In genomic region chr10:127325454-127326016, GRCm38 (mm10) we compare ENCODE assay signal across 9 mouse cellular contexts. TPM values are rescaled to one million over a fixed set of nuclear protein-coding genes. Genes with fewer than 3 reads are reported as not detected.
DNase-seq lines count a peak whose midpoint lies in the region; ATAC-seq and TF ChIP-seq lines count a peak whose summit lies in the region.
"Had no signal": no experiment of that assay in that cellular context is flagged by ENCODE, and none has a peak within 500 bp of the region (broad histone marks: within the 10 kb centered on the region; RNA-seq: fewer than 3 reads in every experiment).

No protein-coding gene starts in this region.

- ATAC-seq in hindbrain, embryonic 14.5 days (ENCODE audit: low FRiP score), result no peak
- 0 out of 2 replicates have a peak, but pooled peaks have one; percentile 5 for ATAC-seq in intestine, embryonic 15.5 days
- ATAC-seq in neural tube, embryonic 14.5 days (ENCODE audit: low read depth), result no peak
- no peak for ATAC-seq in erythroid progenitor cell, adult 5-6 weeks (replicated peaks; ENCODE audit: low FRiP score, poor library complexity, severe bottlenecking)

- no peak overlapping the region for H3K9ac ChIP-seq in hindbrain, embryonic 14.5 days
- H3K9ac ChIP-seq in intestine, embryonic 15.5 days, result no peak overlapping the region
- H3K9ac ChIP-seq in neural tube, embryonic 14.5 days (replicated peaks; ENCODE audit: low read depth, low read length), result no peak overlapping the region

- DNase-seq in hindbrain, embryonic 10.5 days (ENCODE audit: low spot score), result no peak
- no peak for DNase-seq in hindbrain, embryonic 14.5 days (ENCODE audit: low spot score)
- DNase-seq in right cerebral cortex, adult 18-20 months, result no peak
- no peak for DNase-seq in kidney, postnatal 36 days

- H3K9me3 ChIP-seq in hindbrain, embryonic 10.5 days, result no peaks in the 10 kb centered on the region
- 0 out of 2 replicates have a peak, but pooled peaks cover 4% of the 10 kb centered on the region for H3K9me3 ChIP-seq in hindbrain, embryonic 14.5 days (ENCODE audit: control insufficient read depth, low read length)
- H3K9me3 ChIP-seq in intestine, embryonic 15.5 days, result no peaks in the 10 kb centered on the region
- H3K9me3 ChIP-seq in neural tube, embryonic 14.5 days (ENCODE audit: control insufficient read depth, low read length), result no peaks in the 10 kb centered on the region

- H3K36me3 ChIP-seq in hindbrain, embryonic 10.5 days, result peaks cover 7% of the 10 kb centered on the region
- H3K36me3 ChIP-seq in hindbrain, embryonic 14.5 days (replicated peaks; ENCODE audit: control insufficient read depth, insufficient read depth), result no peaks in the 10 kb centered on the region
- H3K36me3 ChIP-seq in intestine, embryonic 15.5 days, result no peaks in the 10 kb centered on the region; the same call in 1 of the 2 replicates
- H3K36me3 ChIP-seq in neural tube, embryonic 14.5 days (ENCODE audit: control insufficient read depth, insufficient read depth, low read length), result no peaks in the 10 kb centered on the region

- peak overlapping the region; percentile 52 for H3K4me3 ChIP-seq in hindbrain, embryonic 10.5 days
- no peak overlapping the region; the same call in 1 of the 2 replicates for H3K4me3 ChIP-seq in hindbrain, embryonic 14.5 days (replicated peaks; ENCODE audit: low read length)
- H3K4me3 ChIP-seq in bone marrow, adult 2 months (replicated peaks; ENCODE audit: control insufficient read depth, low read depth, low read length), result peak overlapping the region; percentile 3
- peak overlapping the region; percentile 50 for H3K4me3 ChIP-seq in intestine, embryonic 15.5 days (replicated peaks)
- H3K4me3 ChIP-seq in neural tube, embryonic 14.5 days (ENCODE audit: low read depth, low read length), result peak overlapping the region; percentile 24; the same call in 1 of the 2 replicates

- H3K4me1 ChIP-seq in hindbrain, embryonic 10.5 days (replicated peaks), result peaks cover 18% of the 10 kb centered on the region
- peaks cover 7% of the 10 kb centered on the region for H3K4me1 ChIP-seq in hindbrain, embryonic 14.5 days (replicated peaks; ENCODE audit: control insufficient read depth, insufficient read depth, low read length)
- peaks cover 4% of the 10 kb centered on the region; the same call in 1 of the 2 replicates for H3K4me1 ChIP-seq in bone marrow, adult 2 months (ENCODE audit: control insufficient read depth, insufficient read depth, low read length)
- peaks cover 19% of the 10 kb centered on the region for H3K4me1 ChIP-seq in intestine, embryonic 15.5 days (replicated peaks)
- H3K4me1 ChIP-seq in neural tube, embryonic 14.5 days (ENCODE audit: control insufficient read depth, insufficient read depth, low read length), result peaks cover 10% of the 10 kb centered on the region; the same call in 1 of the 2 replicates

- H3K27me3 ChIP-seq in hindbrain, embryonic 10.5 days (ENCODE audit: insufficient read depth, poor library complexity, severe bottlenecking), result peaks cover 92% of the 10 kb centered on the region
- H3K27me3 ChIP-seq in hindbrain, embryonic 14.5 days (ENCODE audit: control insufficient read depth, insufficient read depth, low read length), result peaks cover 80% of the 10 kb centered on the region
- peaks cover 39% of the 10 kb centered on the region for H3K27me3 ChIP-seq in intestine, embryonic 15.5 days (replicated peaks)
- peaks cover 26% of the 10 kb centered on the region for H3K27me3 ChIP-seq in neural tube, embryonic 14.5 days (ENCODE audit: control insufficient read depth, insufficient read depth, low read length)

- TF ChIP-seq CTCF in bone marrow, adult 2 months (IDR thresholded peaks at IDR 0.05; ENCODE audit: control insufficient read depth, insufficient read depth, low read length), result no peak

- H3K4me2 ChIP-seq in hindbrain, embryonic 14.5 days (replicated peaks), result no peak overlapping the region
- peak overlapping the region; percentile 95 for H3K4me2 ChIP-seq in intestine, embryonic 15.5 days (replicated peaks)
- H3K4me2 ChIP-seq in neural tube, embryonic 14.5 days (ENCODE audit: low read depth, low read length), result no peak overlapping the region; the same call in 1 of the 2 replicates

- 26% methylated on average over 14 of the region's 14 CpGs for WGBS in hindbrain, embryonic 10.5 days
- WGBS in hindbrain, embryonic 14.5 days, result 36% methylated on average over 14 of the region's 14 CpGs
- 12% methylated on average over 14 of the region's 14 CpGs for WGBS in bone marrow, adult 2 months
- 34% methylated on average over 14 of the region's 14 CpGs for WGBS in intestine, embryonic 15.5 days
- 19% methylated on average over 14 of the region's 14 CpGs for WGBS in neural tube, embryonic 14.5 days

- no peak for TF ChIP-seq POLR2A in bone marrow, adult 2 months (IDR thresholded peaks at IDR 0.05; ENCODE audit: borderline replicate concordance, control insufficient read depth, low read depth, low read length)

- no peak overlapping the region for H3K27ac ChIP-seq in hindbrain, embryonic 10.5 days
- H3K27ac ChIP-seq in hindbrain, embryonic 14.5 days, result no peak overlapping the region
- peak overlapping the region; percentile 7 for H3K27ac ChIP-seq in bone marrow, adult 2 months (ENCODE audit: control insufficient read depth, insufficient read depth, low read depth, low read length, poor library complexity)
- H3K27ac ChIP-seq in intestine, embryonic 15.5 days, result no peak overlapping the region
- no peak overlapping the region for H3K27ac ChIP-seq in neural tube, embryonic 14.5 days (ENCODE audit: low read depth, low read length)
- H3K27ac ChIP-seq: macrophage had no signal

RNA-seq across cellular contexts. Expression of gene Arhgap9, which starts 3.8 kb away (rescaled TPM):
- 1.8 and 2.5 TPM in 2 replicates for polyA plus RNA-seq in hindbrain, embryonic 10.5 days (2016; fragmentation: Nextera tagmentation; extraction: Ambion mirVana)
- 0.88 and 1.1 TPM in 2 replicates for polyA plus RNA-seq in hindbrain, embryonic 14.5 days (2014; fragmentation: Nextera tagmentation; extraction: Ambion mirVana)
- polyA plus RNA-seq in bone marrow, adult 2 months (2011; ENCODE audit: insufficient read depth, insufficient read length, low replicate concordance, missing spikeins), result 30.1 and 77.2 TPM in 2 replicates
- polyA plus RNA-seq in intestine, embryonic 15.5 days (2015; fragmentation: Nextera tagmentation; extraction: Ambion mirVana), result 6.1 and 6.7 TPM in 2 replicates
- 0.42 and 1.1 TPM in 2 replicates for polyA plus RNA-seq in neural tube, embryonic 14.5 days (2014; fragmentation: Nextera tagmentation; extraction: Ambion mirVana)
- total RNA-seq in erythroid progenitor cell, adult 5-6 weeks (2015; ENCODE audit: low replicate concordance), result 18.0 and 18.9 TPM in 2 replicates
- total RNA-seq in erythroid progenitor cell, adult 5-6 weeks (2017; ENCODE audit: low replicate concordance), result 6.4 and 15.4 TPM in 2 replicates

RNA-seq across cellular contexts. Expression of gene Mars, which starts 13.9 kb away (rescaled TPM):
- 171 and 174 TPM in 2 replicates for polyA plus RNA-seq in hindbrain, embryonic 10.5 days (2016; fragmentation: Nextera tagmentation; extraction: Ambion mirVana)
- polyA plus RNA-seq in hindbrain, embryonic 14.5 days (2014; fragmentation: Nextera tagmentation; extraction: Ambion mirVana), result 113 and 124 TPM in 2 replicates
- polyA plus RNA-seq in bone marrow, adult 2 months (2011; ENCODE audit: insufficient read depth, insufficient read length, low replicate concordance, missing spikeins), result 41.6 and 85.0 TPM in 2 replicates
- polyA plus RNA-seq in intestine, embryonic 15.5 days (2015; fragmentation: Nextera tagmentation; extraction: Ambion mirVana), result 113 and 129 TPM in 2 replicates
- polyA plus RNA-seq in neural tube, embryonic 14.5 days (2014; fragmentation: Nextera tagmentation; extraction: Ambion mirVana), result 117 and 123 TPM in 2 replicates
- total RNA-seq in erythroid progenitor cell, adult 5-6 weeks (2015; ENCODE audit: low replicate concordance), result 68.5 and 80.9 TPM in 2 replicates
- 86.0 and 98.9 TPM in 2 replicates for total RNA-seq in erythroid progenitor cell, adult 5-6 weeks (2017; ENCODE audit: low replicate concordance)

RNA-seq across cellular contexts. Expression of gene Gli1, which starts 16.2 kb away (rescaled TPM):
- polyA plus RNA-seq in hindbrain, embryonic 10.5 days (2016; fragmentation: Nextera tagmentation; extraction: Ambion mirVana), result 7.1 and 7.3 TPM in 2 replicates
- 1.3 and 1.6 TPM in 2 replicates for polyA plus RNA-seq in hindbrain, embryonic 14.5 days (2014; fragmentation: Nextera tagmentation; extraction: Ambion mirVana)
- polyA plus RNA-seq in bone marrow, adult 2 months (2011; ENCODE audit: insufficient read depth, insufficient read length, low replicate concordance, missing spikeins), result 2.2 TPM in 1 of 2 replicates, not detected in the other
- polyA plus RNA-seq in intestine, embryonic 15.5 days (2015; fragmentation: Nextera tagmentation; extraction: Ambion mirVana), result 7.5 and 8.1 TPM in 2 replicates
- polyA plus RNA-seq in neural tube, embryonic 14.5 days (2014; fragmentation: Nextera tagmentation; extraction: Ambion mirVana), result 0.87 and 1.5 TPM in 2 replicates
- not detected in 2 replicates for total RNA-seq in erythroid progenitor cell, adult 5-6 weeks (2015; ENCODE audit: low replicate concordance)
- not detected in 2 replicates for total RNA-seq in erythroid progenitor cell, adult 5-6 weeks (2017; ENCODE audit: low replicate concordance)
- polyA plus RNA-seq: macrophage had no signal

RNA-seq across cellular contexts. Expression of gene Inhbe, which starts 28.7 kb away (rescaled TPM):
- not detected in 2 replicates for polyA plus RNA-seq in hindbrain, embryonic 10.5 days (2016; fragmentation: Nextera tagmentation; extraction: Ambion mirVana)
- 0.04 TPM in 1 of 2 replicates, not detected in the other for polyA plus RNA-seq in hindbrain, embryonic 14.5 days (2014; fragmentation: Nextera tagmentation; extraction: Ambion mirVana)
- polyA plus RNA-seq in bone marrow, adult 2 months (2011; ENCODE audit: insufficient read depth, insufficient read length, low replicate concordance, missing spikeins), result 0.27 TPM in 1 of 2 replicates, not detected in the other
- polyA plus RNA-seq in intestine, embryonic 15.5 days (2015; fragmentation: Nextera tagmentation; extraction: Ambion mirVana), result 0.03 TPM in 1 of 2 replicates, not detected in the other
- polyA plus RNA-seq in neural tube, embryonic 14.5 days (2014; fragmentation: Nextera tagmentation; extraction: Ambion mirVana), result 0.05 and 0.09 TPM in 2 replicates
- total RNA-seq in erythroid progenitor cell, adult 5-6 weeks (2015; ENCODE audit: low replicate concordance), result not detected in 2 replicates
- total RNA-seq in erythroid progenitor cell, adult 5-6 weeks (2017; ENCODE audit: low replicate concordance), result not detected in 2 replicates
- polyA plus RNA-seq: macrophage had no signal

RNA-seq across cellular contexts. Expression of gene Mbd6, which starts 36.7 kb away (rescaled TPM):
- 12.8 and 16.3 TPM in 2 replicates for polyA plus RNA-seq in hindbrain, embryonic 10.5 days (2016; fragmentation: Nextera tagmentation; extraction: Ambion mirVana)
- polyA plus RNA-seq in hindbrain, embryonic 14.5 days (2014; fragmentation: Nextera tagmentation; extraction: Ambion mirVana), result 16.2 and 20.0 TPM in 2 replicates
- polyA plus RNA-seq in bone marrow, adult 2 months (2011; ENCODE audit: insufficient read depth, insufficient read length, low replicate concordance, missing spikeins), result 75.9 and 131 TPM in 2 replicates
- polyA plus RNA-seq in intestine, embryonic 15.5 days (2015; fragmentation: Nextera tagmentation; extraction: Ambion mirVana), result 13.1 and 15.7 TPM in 2 replicates
- polyA plus RNA-seq in neural tube, embryonic 14.5 days (2014; fragmentation: Nextera tagmentation; extraction: Ambion mirVana), result 16.1 and 17.4 TPM in 2 replicates
- 55.8 and 69.6 TPM in 2 replicates for total RNA-seq in erythroid progenitor cell, adult 5-6 weeks (2015; ENCODE audit: low replicate concordance)
- total RNA-seq in erythroid progenitor cell, adult 5-6 weeks (2017; ENCODE audit: low replicate concordance), result 10.7 and 15.0 TPM in 2 replicates
